Mouse (Mus musculus): ENCODE measurements around the gene Dhrs2. TPM values are rescaled to one million over a fixed set of nuclear protein-coding genes. Genes with fewer than 3 reads are reported as not detected.

Gene Dhrs2
- total RNA-seq, 2 experiments from 2014 or later, result not detected

DNA sequence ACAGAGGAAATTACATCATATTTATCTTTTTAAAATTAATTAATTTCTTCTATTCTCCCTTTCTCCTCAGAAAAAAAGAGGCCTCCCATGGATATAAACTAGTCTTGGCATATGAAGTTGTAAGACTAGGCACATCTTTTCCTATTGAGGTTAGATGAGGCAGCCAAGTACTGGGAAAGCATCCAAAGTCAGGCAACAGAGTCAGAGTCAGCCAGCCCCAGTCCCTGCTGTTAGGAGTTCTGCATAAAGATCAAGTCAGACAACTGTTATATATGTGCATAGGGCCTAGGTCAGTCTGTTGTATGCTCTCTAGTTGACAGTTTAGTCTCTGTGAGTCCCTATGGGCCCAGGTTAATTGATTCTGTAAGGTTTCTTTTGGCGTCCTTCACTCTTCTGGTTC is 20.9 kb downstream of the Dhrs2 start:
- no peak for ATAC-seq (replicated peaks; ENCODE audit: low FRiP score, low TSS enrichment, poor library complexity, severe bottlenecking)

GRCm38 (mm10) chr14:55247181-55247580 is 25.4 kb downstream of the Dhrs2 start:
- no peak for ATAC-seq (replicated peaks; ENCODE audit: low FRiP score, low TSS enrichment, poor library complexity, severe bottlenecking)

- ATAC-seq (replicated peaks; ENCODE audit: low FRiP score, low TSS enrichment, poor library complexity, severe bottlenecking), result no peak
Observed at GRCm38 (mm10) chr14:55248284-55248683, 26.5 kb downstream of the Dhrs2 start.

GRCm38 (mm10) chr14:55253580-55253979 is 31.8 kb downstream of the Dhrs2 start:
- no peak for ATAC-seq (replicated peaks; ENCODE audit: low FRiP score, low TSS enrichment, poor library complexity, severe bottlenecking)

GRCm38 (mm10) chr14:55255443-55255842 is 33.6 kb downstream of the Dhrs2 start:
- no peak for ATAC-seq (replicated peaks; ENCODE audit: low FRiP score, low TSS enrichment, poor library complexity, severe bottlenecking)

DNA sequence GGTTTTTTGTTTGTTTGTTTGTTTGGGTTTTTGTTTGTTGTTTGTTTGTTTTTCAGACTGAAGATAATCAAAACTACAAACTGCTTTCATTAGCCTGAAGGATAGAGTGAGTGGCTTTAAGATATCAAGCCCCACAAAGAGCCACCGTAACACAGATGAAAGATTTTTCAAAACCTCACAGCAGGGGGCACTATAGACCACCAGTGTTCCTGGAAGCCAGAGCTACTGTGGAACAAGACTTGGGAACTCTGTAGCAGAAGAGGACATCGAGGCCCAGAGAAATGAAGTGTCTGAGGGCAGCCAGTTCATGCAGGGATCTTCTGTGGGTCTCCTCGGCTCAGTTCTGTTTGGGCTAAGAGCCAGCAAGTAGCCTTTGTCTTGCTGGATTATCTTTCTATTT is 49.4 kb downstream of the Dhrs2 start:
- no peak for ATAC-seq (replicated peaks; ENCODE audit: low FRiP score, low TSS enrichment, poor library complexity, severe bottlenecking)

GRCm38 (mm10) chr14:55273023-55273422 is 51.2 kb downstream of the Dhrs2 start:
- peak; percentile 85 for ATAC-seq (replicated peaks; ENCODE audit: low FRiP score, low TSS enrichment, poor library complexity, severe bottlenecking)

- ATAC-seq (replicated peaks; ENCODE audit: low FRiP score, low TSS enrichment, poor library complexity, severe bottlenecking), result no peak
Observed at GRCm38 (mm10) chr14:55274810-55275209, 53.0 kb downstream of the Dhrs2 start.

DNA sequence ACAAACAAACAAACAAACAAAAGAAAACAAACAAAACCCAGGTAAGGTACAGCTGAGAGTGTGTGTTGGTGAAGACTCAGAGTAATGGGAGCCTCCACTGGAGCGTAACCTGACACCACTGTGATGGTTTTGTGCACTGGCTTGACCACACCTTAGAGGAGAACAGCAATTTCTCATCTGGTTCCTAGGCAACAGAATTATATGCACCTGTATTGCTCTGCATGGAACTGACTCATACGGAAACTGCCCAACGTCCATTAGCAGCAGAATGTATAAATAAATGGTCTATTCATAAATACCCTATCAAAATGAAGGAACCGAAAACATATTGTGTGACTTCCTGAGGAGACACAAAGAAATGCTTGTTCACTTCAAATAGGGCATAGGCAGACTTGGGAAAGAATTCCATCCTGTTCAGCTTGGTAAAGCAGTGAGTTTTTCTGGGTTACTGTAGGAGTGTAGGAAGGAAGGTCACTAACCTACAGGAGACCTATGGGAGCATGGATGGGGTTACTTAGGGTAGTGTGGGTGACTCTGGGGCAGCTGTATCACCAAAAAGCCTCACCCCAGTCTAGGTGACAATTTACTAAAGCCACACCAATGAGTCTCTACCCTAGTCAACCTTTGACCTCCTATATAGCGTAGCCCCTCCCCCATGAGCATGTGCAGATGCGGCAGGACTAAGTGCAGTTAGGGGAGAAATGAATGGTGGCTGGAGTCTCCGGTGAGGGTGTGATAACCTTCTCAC is 57.7 kb downstream of the Dhrs2 start:
- ATAC-seq (replicated peaks; ENCODE audit: low FRiP score, low TSS enrichment, poor library complexity, severe bottlenecking), result no peak

Other genes with a start within 250 kb of the Dhrs2 start
- gene Gm17428, start 245.1 kb upstream of the Dhrs2 start, total RNA-seq (2014; fragmentation: Nextera tagmentation), result not detected in 2 replicates
- not detected in 2 replicates for gene Gm17428, start 245.1 kb upstream of the Dhrs2 start, total RNA-seq (2017)
- gene Myh7, start 227.4 kb upstream of the Dhrs2 start, total RNA-seq (2014; fragmentation: Nextera tagmentation), result not detected in 2 replicates
- not detected in 2 replicates for gene Myh7, start 227.4 kb upstream of the Dhrs2 start, total RNA-seq (2017)
- 63.6 and 71.5 TPM in 2 replicates for gene Ngdn, start 206.6 kb upstream of the Dhrs2 start, total RNA-seq (2014; fragmentation: Nextera tagmentation)
- gene Ngdn, start 206.6 kb upstream of the Dhrs2 start, total RNA-seq (2017), result 53.4 and 64.6 TPM in 2 replicates
- gene Zfhx2, start 129.7 kb upstream of the Dhrs2 start, total RNA-seq (2014; fragmentation: Nextera tagmentation), result 5.6 and 7.8 TPM in 2 replicates
- gene Zfhx2, start 129.7 kb upstream of the Dhrs2 start, total RNA-seq (2017), result 0.19 and 1.4 TPM in 2 replicates
- gene Thtpa, start 127.2 kb upstream of the Dhrs2 start, total RNA-seq (2014; fragmentation: Nextera tagmentation), result 9.2 and 10.4 TPM in 2 replicates
- 5.1 and 6.4 TPM in 2 replicates for gene Thtpa, start 127.2 kb upstream of the Dhrs2 start, total RNA-seq (2017)
- gene Ap1g2, start 115.4 kb upstream of the Dhrs2 start, total RNA-seq (2014; fragmentation: Nextera tagmentation), result 66.7 and 109 TPM in 2 replicates
- 13.3 and 27.0 TPM in 2 replicates for gene Ap1g2, start 115.4 kb upstream of the Dhrs2 start, total RNA-seq (2017)
- not detected in 2 replicates for gene Jph4, start 105.1 kb upstream of the Dhrs2 start, total RNA-seq (2014; fragmentation: Nextera tagmentation)
- gene Jph4, start 105.1 kb upstream of the Dhrs2 start, total RNA-seq (2017), result 0.05 TPM in 1 of 2 replicates, not detected in the other

Data from megakaryocyte-erythroid progenitor cell, adult 5-6 weeks (primary cell).